Mouse (Mus musculus) spleen, adult 2 months (tissue): ENCODE data around the gene Cog1. TPM values are rescaled to one million over a fixed set of nuclear protein-coding genes. Genes with fewer than 3 reads are reported as not detected.

Source experiments
- DNase-seq, 2 experiments: peaks; one replicate each; pipeline versions ENCODE4 v3.0.0 to v3.0.0-alpha.2; 2012 to 2021; ENCODE audit warnings: low spot score in 2 of 2, low read depth in 1 of 2
- H3K27ac ChIP-seq: fragments of 200-500 bp; 2 replicates; pipeline ENCODE4 v1.5.1; 2012; ENCODE audit warnings: low read length, inconsistent platforms; ENCODE audit not compliant: insufficient read depth
- H3K27me3 ChIP-seq: fragments of 200-500 bp; 2 replicates; pipeline ENCODE4 v1.6.1; 2012; ENCODE audit warnings: mild to moderate bottlenecking, moderate library complexity, low read length, inconsistent platforms; ENCODE audit not compliant: control insufficient read depth, insufficient read depth
- H3K36me3 ChIP-seq: fragments of 200-500 bp; 2 replicates; pipeline ENCODE4 v1.6.1; 2012; ENCODE audit warnings: mild to moderate bottlenecking, low read length, inconsistent platforms; ENCODE audit not compliant: control insufficient read depth, insufficient read depth
- H3K4me1 ChIP-seq: fragments of 200-500 bp; 2 replicates; pipeline ENCODE4 v1.6.1; 2011; ENCODE audit warnings: inconsistent platforms; ENCODE audit not compliant: control insufficient read depth, insufficient read depth, insufficient read length
- H3K4me3 ChIP-seq: fragments of 200-500 bp; 2 replicates; pipeline ENCODE4 v1.5.1; 2011; ENCODE audit warnings: mild to moderate bottlenecking, inconsistent platforms; ENCODE audit not compliant: insufficient read depth, insufficient read length; ENCODE audit errors: extremely low read depth
- CTCF ChIP-seq: fragments of 200-500 bp; IDR thresholded peaks from 2 replicates; pipeline ENCODE4 v1.5.1; 2011; ENCODE audit warnings: mild to moderate bottlenecking, inconsistent platforms; ENCODE audit not compliant: insufficient read depth, insufficient read length, insufficient replicate concordance; ENCODE audit errors: extremely low read depth
- POLR2A ChIP-seq: fragments of 200-500 bp; IDR thresholded peaks from 2 replicates; pipeline ENCODE4 v1.6.1; 2011; ENCODE audit warnings: low read depth, low read length, inconsistent platforms
- WGBS: fragments of 180-500 bp; shearing (Covaris S2); methylation state at CpG from one replicate; pipeline ENCODE4 v1.1.7; 2018; 5-methylcytosine and 5-hydroxymethylcytosine counted together
- polyA plus RNA-seq: library from polyadenylated mRNA; depleted of rRNA; stranded (reverse); fragments of >200 nt; gene quantifications from 2 replicates; pipeline ENCODE4 v1.2.3, GENCODE M21; 2012

Gene Cog1
- polyA plus RNA-seq, 1 experiment: 33.7 TPM

- no peak for TF ChIP-seq POLR2A
- H3K4me3 ChIP-seq: no peak overlapping the region
- peaks cover 14% of the 10 kb centered on the region for H3K4me1 ChIP-seq
- 42% methylated on average over 2 of the region's 2 CpGs for WGBS
- H3K27ac ChIP-seq: no peak overlapping the region
- DNase-seq: no peak
- H3K36me3 ChIP-seq: no peaks in the 10 kb centered on the region
- H3K27me3 ChIP-seq: peaks cover 10% of the 10 kb centered on the region
These were observed 28.0 kb upstream of the Cog1 start for GRCm38 (mm10) chr11:113621001-113621400.

GRCm38 (mm10) chr11:113622028-113622427 lies 26.9 kb upstream of the Cog1 start:
- Histone ChIP-seq H3K4me1 (peaks cover 14% of the 10 kb centered on the region), H3K36me3 (no peaks in the 10 kb centered on the region), H3K27ac (no peak overlapping the region), H3K4me3 (no peak overlapping the region), H3K27me3 (peaks cover 10% of the 10 kb centered on the region)
- WGBS: 85% methylated on average over 4 of the region's 4 CpGs
- DNase-seq: no peak
- TF ChIP-seq CTCF (no peak), POLR2A (no peak)

- DNase-seq: no peak
- WGBS: 94% methylated on average over 18 of the region's 18 CpGs
These were observed 23.5 kb upstream of the Cog1 start for GRCm38 (mm10) chr11:113625437-113625836.

GRCm38 (mm10) chr11:113627785-113628184 lies 21.2 kb upstream of the Cog1 start:
- Histone ChIP-seq H3K27ac (no peak overlapping the region), H3K4me1 (no peaks in the 10 kb centered on the region), H3K4me3 (no peak overlapping the region), H3K27me3 (no peaks in the 10 kb centered on the region), H3K36me3 (no peaks in the 10 kb centered on the region)
- DNase-seq: no peak
- WGBS: 53% methylated on average over 4 of the region's 4 CpGs
- TF ChIP-seq POLR2A (no peak), CTCF (no peak)

More at GRCm38 (mm10) chr11:113625437-113625836, 23.5 kb upstream of the Cog1 start:
- H3K4me3 ChIP-seq: no peak overlapping the region
- no peak for TF ChIP-seq CTCF
- TF ChIP-seq POLR2A: no peak
- no peaks in the 10 kb centered on the region for H3K4me1 ChIP-seq
- H3K27ac ChIP-seq: no peak overlapping the region
- no peaks in the 10 kb centered on the region for H3K36me3 ChIP-seq
- H3K27me3 ChIP-seq: no peaks in the 10 kb centered on the region

GRCm38 (mm10) chr11:113630642-113631041 lies 18.3 kb upstream of the Cog1 start:
- H3K27me3 ChIP-seq: no peaks in the 10 kb centered on the region
- no peak overlapping the region for H3K4me3 ChIP-seq
- H3K4me1 ChIP-seq: no peaks in the 10 kb centered on the region
- no peak for DNase-seq
- WGBS: 56% methylated on average over 7 of the region's 7 CpGs
- no peaks in the 10 kb centered on the region for H3K36me3 ChIP-seq
- TF ChIP-seq CTCF (no peak), POLR2A (no peak)
- no peak overlapping the region for H3K27ac ChIP-seq

- no peak overlapping the region for H3K4me3 ChIP-seq
- no peaks in the 10 kb centered on the region for H3K4me1 ChIP-seq
- no peaks in the 10 kb centered on the region for H3K27me3 ChIP-seq
- no peaks in the 10 kb centered on the region for H3K36me3 ChIP-seq
- TF ChIP-seq POLR2A (no peak), CTCF (no peak)
- no peak overlapping the region for H3K27ac ChIP-seq
- WGBS: 77% methylated on average over 8 of the region's 8 CpGs
- no peak for DNase-seq
These were observed 17.7 kb upstream of the Cog1 start for GRCm38 (mm10) chr11:113631302-113631701.

GRCm38 (mm10) chr11:113631862-113632261 lies 17.1 kb upstream of the Cog1 start:
- WGBS: 92% methylated on average over 8 of the region's 8 CpGs
- no peak overlapping the region for H3K4me3 ChIP-seq

More at GRCm38 (mm10) chr11:113631862-113632261, 17.1 kb upstream of the Cog1 start:
- H3K27me3 ChIP-seq: no peaks in the 10 kb centered on the region
- H3K36me3 ChIP-seq: no peaks in the 10 kb centered on the region
- DNase-seq: no peak
- TF ChIP-seq POLR2A: no peak
- no peak for TF ChIP-seq CTCF
- H3K27ac ChIP-seq: no peak overlapping the region
- no peaks in the 10 kb centered on the region for H3K4me1 ChIP-seq
